Mouse (Mus musculus): Measurements from ENCODE around the gene Txndc9. TPM values are rescaled to one million over a fixed set of nuclear protein-coding genes. Genes with fewer than 3 reads are reported as not detected.
"Not testable (repeated sequence)": the region's sequence is repeated elsewhere in the genome, so short reads cannot be mapped to it uniquely, and the experiment has no call there.

Txndc9 gene
- total RNA-seq, 2 experiments from 2014 or later, result 40.1 to 49.6 TPM

- ATAC-seq (replicated peaks; ENCODE audit: poor library complexity, severe bottlenecking), result no peak
Measured at GRCm38 (mm10) chr1:37977303-37977702, 20.4 kb downstream of the Txndc9 start.

GRCm38 (mm10) chr1:37976666-37977065 lies 21.0 kb downstream of the Txndc9 start:
- ATAC-seq (replicated peaks; ENCODE audit: poor library complexity, severe bottlenecking), result not testable (repeated sequence)

- ATAC-seq (replicated peaks; ENCODE audit: poor library complexity, severe bottlenecking), result no peak
Measured at GRCm38 (mm10) chr1:37971520-37971919, 26.2 kb downstream of the Txndc9 start.

- no peak for ATAC-seq (replicated peaks; ENCODE audit: poor library complexity, severe bottlenecking)
Measured at GRCm38 (mm10) chr1:37968746-37969145, 28.9 kb downstream of the Txndc9 start.

- no peak for ATAC-seq (replicated peaks; ENCODE audit: poor library complexity, severe bottlenecking)
Measured at GRCm38 (mm10) chr1:37965571-37965970, 32.1 kb downstream of the Txndc9 start.

- no peak for ATAC-seq (replicated peaks; ENCODE audit: poor library complexity, severe bottlenecking)
Measured at GRCm38 (mm10) chr1:37959486-37959885, 38.2 kb downstream of the Txndc9 start.

- ATAC-seq (replicated peaks; ENCODE audit: poor library complexity, severe bottlenecking), result no peak
Measured at GRCm38 (mm10) chr1:37958516-37958915, 39.2 kb downstream of the Txndc9 start.

GRCm38 (mm10) chr1:37957659-37958058 lies 40.0 kb downstream of the Txndc9 start, which contains the start of gene Lyg1:
TSS of gene Lyg1 (minus strand) at chr1:37957759.
- no peak for ATAC-seq (replicated peaks; ENCODE audit: poor library complexity, severe bottlenecking)

- ATAC-seq (replicated peaks; ENCODE audit: poor library complexity, severe bottlenecking), result no peak
Measured at GRCm38 (mm10) chr1:37956690-37957431, 40.8 kb downstream of the Txndc9 start.

- no peak for ATAC-seq (replicated peaks; ENCODE audit: poor library complexity, severe bottlenecking)
Measured at GRCm38 (mm10) chr1:37955251-37955650, 42.4 kb downstream of the Txndc9 start.

- no peak for ATAC-seq (replicated peaks; ENCODE audit: poor library complexity, severe bottlenecking)
Measured at GRCm38 (mm10) chr1:37954786-37955185, 42.9 kb downstream of the Txndc9 start.

GRCm38 (mm10) chr1:37948906-37949305 lies 48.8 kb downstream of the Txndc9 start:
- ATAC-seq (replicated peaks; ENCODE audit: poor library complexity, severe bottlenecking), result no peak

Other genes starting within 250 kb of the Txndc9 start
- gene Tsga10, start 131.5 kb downstream of the Txndc9 start, total RNA-seq (2014; fragmentation: Nextera tagmentation), result 5.7 TPM in 2 replicates
- gene Tsga10, start 131.5 kb downstream of the Txndc9 start, total RNA-seq (2017), result 8.1 and 8.2 TPM in 2 replicates
- 6.0 and 6.8 TPM in 2 replicates for gene Lipt1, start 126.2 kb downstream of the Txndc9 start, total RNA-seq (2014; fragmentation: Nextera tagmentation)
- gene Lipt1, start 126.2 kb downstream of the Txndc9 start, total RNA-seq (2017), result 4.0 and 5.3 TPM in 2 replicates
- 17.2 and 32.3 TPM in 2 replicates for gene Mitd1, start 107.5 kb downstream of the Txndc9 start, total RNA-seq (2014; fragmentation: Nextera tagmentation)
- 24.0 and 39.4 TPM in 2 replicates for gene Mitd1, start 107.5 kb downstream of the Txndc9 start, total RNA-seq (2017)
- gene Mrpl30, start 107.4 kb downstream of the Txndc9 start, total RNA-seq (2014; fragmentation: Nextera tagmentation), result 213 and 226 TPM in 2 replicates
- gene Mrpl30, start 107.4 kb downstream of the Txndc9 start, total RNA-seq (2017), result 145 and 266 TPM in 2 replicates
- gene Lyg2, start 81.4 kb downstream of the Txndc9 start, total RNA-seq (2014; fragmentation: Nextera tagmentation), result not detected in 2 replicates
- not detected in 2 replicates for gene Lyg2, start 81.4 kb downstream of the Txndc9 start, total RNA-seq (2017)
- gene Lyg1, start 40.1 kb downstream of the Txndc9 start, total RNA-seq (2014; fragmentation: Nextera tagmentation), result not detected in 2 replicates
- gene Lyg1, start 40.1 kb downstream of the Txndc9 start, total RNA-seq (2017), result not detected in 2 replicates
- 41.1 and 73.3 TPM in 2 replicates for gene Eif5b, start 117 bp upstream of the Txndc9 start, total RNA-seq (2014; fragmentation: Nextera tagmentation)
- 22.8 and 33.5 TPM in 2 replicates for gene Eif5b, start 117 bp upstream of the Txndc9 start, total RNA-seq (2017)
- 34.0 and 35.4 TPM in 2 replicates for gene Rev1, start 131.9 kb upstream of the Txndc9 start, total RNA-seq (2014; fragmentation: Nextera tagmentation)
- gene Rev1, start 131.9 kb upstream of the Txndc9 start, total RNA-seq (2017), result 41.4 and 52.3 TPM in 2 replicates

Measured in granulocyte monocyte progenitor cell, adult 5-6 weeks (primary cell).